Mouse (Mus musculus): ENCODE results near the gene Rybp. TPM values are rescaled to one million over a fixed set of nuclear protein-coding genes. Genes with fewer than 3 reads are reported as not detected.

Gene Rybp
- polyA plus RNA-seq, 1 experiment from 2014 or later: 17.8 TPM

- peaks cover 37% of the 10 kb centered on the region for H3K4me1 ChIP-seq (replicated peaks)
- WGBS: 69% methylated on average over 5 of the region's 5 CpGs
- H3K27me3 ChIP-seq (replicated peaks): no peaks in the 10 kb centered on the region
- H3K4me2 ChIP-seq (replicated peaks): no peak overlapping the region
- H3K9me3 ChIP-seq: no peaks in the 10 kb centered on the region
- H3K27ac ChIP-seq: peak overlapping the region; percentile 68; the same call in 1 of the 2 replicates
- H3K4me3 ChIP-seq (replicated peaks): no peak overlapping the region
- ATAC-seq: no peak
- no peaks in the 10 kb centered on the region for H3K36me3 ChIP-seq
- H3K9ac ChIP-seq: no peak overlapping the region
Measured at GRCm38 (mm10) chr6:100195091-100195490, 92.2 kb downstream of the Rybp start.

GRCm38 (mm10) chr6:100193760-100194159, 93.5 kb downstream of the Rybp start:
- no peak overlapping the region for H3K4me2 ChIP-seq (replicated peaks)
- peaks cover 37% of the 10 kb centered on the region for H3K4me1 ChIP-seq (replicated peaks)
- H3K27ac ChIP-seq: 0 out of 2 replicates have a peak overlapping the region, but pooled peaks have one; percentile 13

GRCm38 (mm10) chr6:100192691-100193229, 94.5 kb downstream of the Rybp start:
- no peak for ATAC-seq
- Histone ChIP-seq H3K27ac (peak overlapping the region; percentile 62; the same call in 1 of the 2 replicates), H3K9me3 (no peaks in the 10 kb centered on the region), H3K4me1 (replicated peaks) (peaks cover 40% of the 10 kb centered on the region), H3K4me2 (replicated peaks) (no peak overlapping the region), H3K36me3 (no peaks in the 10 kb centered on the region), H3K9ac (no peak overlapping the region), H3K4me3 (replicated peaks) (no peak overlapping the region), H3K27me3 (replicated peaks) (no peaks in the 10 kb centered on the region)
- WGBS: 59% methylated on average over 4 of the region's 4 CpGs

More at GRCm38 (mm10) chr6:100193760-100194159, 93.5 kb downstream of the Rybp start:
- no peak for ATAC-seq
- Histone ChIP-seq H3K36me3 (no peaks in the 10 kb centered on the region), H3K9me3 (no peaks in the 10 kb centered on the region), H3K9ac (no peak overlapping the region), H3K27me3 (replicated peaks) (no peaks in the 10 kb centered on the region), H3K4me3 (replicated peaks) (no peak overlapping the region)
- 26% methylated on average over 7 of the region's 7 CpGs for WGBS

GRCm38 (mm10) chr6:100190803-100191559, 96.3 kb downstream of the Rybp start:
- ATAC-seq: no peak
- H3K36me3 ChIP-seq: no peaks in the 10 kb centered on the region
- H3K9me3 ChIP-seq: no peaks in the 10 kb centered on the region
- no peak overlapping the region for H3K9ac ChIP-seq
- peaks cover 34% of the 10 kb centered on the region for H3K4me1 ChIP-seq (replicated peaks)
- no peak overlapping the region for H3K27ac ChIP-seq
- H3K4me2 ChIP-seq (replicated peaks): no peak overlapping the region
- WGBS: 87% methylated on average over 15 of the region's 15 CpGs
- no peak overlapping the region for H3K4me3 ChIP-seq (replicated peaks)
- H3K27me3 ChIP-seq (replicated peaks): no peaks in the 10 kb centered on the region

GRCm38 (mm10) chr6:100190310-100190709, 97.0 kb downstream of the Rybp start:
- Histone ChIP-seq H3K9ac (no peak overlapping the region), H3K9me3 (no peaks in the 10 kb centered on the region), H3K36me3 (no peaks in the 10 kb centered on the region), H3K4me2 (replicated peaks) (no peak overlapping the region), H3K27me3 (replicated peaks) (no peaks in the 10 kb centered on the region), H3K4me3 (replicated peaks) (no peak overlapping the region), H3K4me1 (replicated peaks) (peaks cover 28% of the 10 kb centered on the region), H3K27ac (no peak overlapping the region)
- ATAC-seq: no peak
- WGBS: 86% methylated on average over 10 of the region's 10 CpGs

GRCm38 (mm10) chr6:100188883-100189743, 98.2 kb downstream of the Rybp start:
- ATAC-seq: no peak
- WGBS: 51% methylated on average over 7 of the region's 7 CpGs

GRCm38 (mm10) chr6:100187821-100188220, 99.5 kb downstream of the Rybp start:
- no peak overlapping the region for H3K27ac ChIP-seq
- ATAC-seq: 0 out of 2 replicates have a peak, but pooled peaks have one; percentile 26
- H3K4me1 ChIP-seq (replicated peaks): peaks cover 13% of the 10 kb centered on the region
- no peak overlapping the region for H3K4me2 ChIP-seq (replicated peaks)
- H3K9ac ChIP-seq: no peak overlapping the region
- no peaks in the 10 kb centered on the region for H3K27me3 ChIP-seq (replicated peaks)
- H3K36me3 ChIP-seq: no peaks in the 10 kb centered on the region
- no peak overlapping the region for H3K4me3 ChIP-seq (replicated peaks)
- WGBS: 50% methylated on average over 6 of the region's 6 CpGs
- H3K9me3 ChIP-seq: no peaks in the 10 kb centered on the region

More at GRCm38 (mm10) chr6:100188883-100189743, 98.2 kb downstream of the Rybp start:
- Histone ChIP-seq H3K27ac (no peak overlapping the region), H3K27me3 (replicated peaks) (no peaks in the 10 kb centered on the region), H3K4me3 (replicated peaks) (no peak overlapping the region), H3K9me3 (no peaks in the 10 kb centered on the region), H3K36me3 (no peaks in the 10 kb centered on the region), H3K4me1 (replicated peaks) (peaks cover 22% of the 10 kb centered on the region), H3K9ac (no peak overlapping the region), H3K4me2 (replicated peaks) (no peak overlapping the region)

- no peak overlapping the region for H3K9ac ChIP-seq
- H3K27ac ChIP-seq: no peak overlapping the region
- 0 out of 2 replicates have a peak, but pooled peaks cover 9% of the 10 kb centered on the region for H3K4me1 ChIP-seq (replicated peaks)
- no peak overlapping the region for H3K4me3 ChIP-seq (replicated peaks)
- no peak for ATAC-seq
- no peak overlapping the region for H3K4me2 ChIP-seq (replicated peaks)
- no peaks in the 10 kb centered on the region for H3K36me3 ChIP-seq
- H3K9me3 ChIP-seq: no peaks in the 10 kb centered on the region
- 64% methylated on average over 11 of the region's 11 CpGs for WGBS
- no peaks in the 10 kb centered on the region for H3K27me3 ChIP-seq (replicated peaks)
Measured at GRCm38 (mm10) chr6:100186789-100187188, 100.5 kb downstream of the Rybp start.

GRCm38 (mm10) chr6:100185524-100185923, 101.8 kb downstream of the Rybp start:
- H3K27ac ChIP-seq: no peak overlapping the region
- WGBS: 50% methylated on average over 1 of the region's 1 CpGs
- H3K4me2 ChIP-seq (replicated peaks): no peak overlapping the region
- H3K9ac ChIP-seq: no peak overlapping the region
- peaks cover 13% of the 10 kb centered on the region; the same call in 1 of the 2 replicates for H3K4me1 ChIP-seq (replicated peaks)
- no peaks in the 10 kb centered on the region for H3K9me3 ChIP-seq
- H3K36me3 ChIP-seq: no peaks in the 10 kb centered on the region
- no peak overlapping the region for H3K4me3 ChIP-seq (replicated peaks)
- ATAC-seq: no peak
- H3K27me3 ChIP-seq (replicated peaks): no peaks in the 10 kb centered on the region

GRCm38 (mm10) chr6:100183344-100183743, 103.9 kb downstream of the Rybp start:
- peaks cover 13% of the 10 kb centered on the region; the same call in 1 of the 2 replicates for H3K4me1 ChIP-seq (replicated peaks)
- WGBS: 80% methylated on average over 3 of the region's 3 CpGs
- H3K27ac ChIP-seq: no peak overlapping the region
- H3K9ac ChIP-seq: no peak overlapping the region
- no peaks in the 10 kb centered on the region for H3K9me3 ChIP-seq
- H3K4me2 ChIP-seq (replicated peaks): no peak overlapping the region
- no peaks in the 10 kb centered on the region for H3K27me3 ChIP-seq (replicated peaks)
- H3K36me3 ChIP-seq: no peaks in the 10 kb centered on the region
- no peak overlapping the region for H3K4me3 ChIP-seq (replicated peaks)
- ATAC-seq: no peak

- WGBS: 58% methylated on average over 4 of the region's 4 CpGs
- peak; percentile 75 for ATAC-seq
Measured at GRCm38 (mm10) chr6:100180883-100181262, 106.4 kb downstream of the Rybp start.

More at GRCm38 (mm10) chr6:100180883-100181262, 106.4 kb downstream of the Rybp start:
- no peaks in the 10 kb centered on the region for H3K36me3 ChIP-seq
- no peaks in the 10 kb centered on the region for H3K27me3 ChIP-seq (replicated peaks)
- no peak overlapping the region for H3K9ac ChIP-seq
- no peak overlapping the region for H3K27ac ChIP-seq
- no peaks in the 10 kb centered on the region; the same call in 1 of the 2 replicates for H3K9me3 ChIP-seq
- H3K4me3 ChIP-seq (replicated peaks): no peak overlapping the region
- no peak overlapping the region for H3K4me2 ChIP-seq (replicated peaks)
- peaks cover 6% of the 10 kb centered on the region; the same call in 1 of the 2 replicates for H3K4me1 ChIP-seq (replicated peaks)

Measured in intestine, embryonic 15.5 days (tissue).